Mouse (Mus musculus): ENCODE measurements around the gene Gm19345.

GRCm38 (mm10) chr7:19834055-19834454 is 17.7 kb upstream of the Gm19345 start:
- no peak for TF ChIP-seq CTCF (IDR thresholded peaks at IDR 0.05; ENCODE audit: control insufficient read depth, insufficient read depth, insufficient read length)
- no peak for TF ChIP-seq USF1 (IDR thresholded peaks at IDR 0.05; ENCODE audit: low read depth)
